Mouse (Mus musculus): ENCODE data around the gene 4930512M02Rik.
"Not testable (repeated sequence)": the region's sequence is repeated elsewhere in the genome, so short reads cannot be mapped to it uniquely, and the experiment has no call there.

Gene 4930512M02Rik

DNA sequence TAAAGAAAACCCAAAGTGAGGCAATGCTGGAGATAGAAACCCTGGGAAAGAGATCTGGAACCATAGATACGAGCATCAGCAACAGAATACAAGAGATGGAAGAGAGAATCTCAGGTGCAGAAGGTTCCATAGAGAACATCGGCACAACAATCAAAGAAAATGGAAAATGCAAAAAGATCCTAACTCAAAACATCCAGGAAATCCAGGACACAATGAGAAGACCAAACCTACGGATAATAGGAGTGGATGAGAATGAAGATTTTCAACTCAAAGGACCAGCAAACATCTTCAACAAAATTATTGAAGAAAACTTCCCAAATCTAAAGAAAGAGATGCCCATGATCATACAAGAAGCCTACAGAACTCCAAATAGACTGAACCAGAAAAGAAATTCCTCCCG lies at the start of gene 4930512M02Rik:
Gene 4930512M02Rik (minus strand): TSS at position 101 of the 400 bp plus-strand sequence.
- DNase-seq (ENCODE audit: low read depth): not testable (repeated sequence)

DNA sequence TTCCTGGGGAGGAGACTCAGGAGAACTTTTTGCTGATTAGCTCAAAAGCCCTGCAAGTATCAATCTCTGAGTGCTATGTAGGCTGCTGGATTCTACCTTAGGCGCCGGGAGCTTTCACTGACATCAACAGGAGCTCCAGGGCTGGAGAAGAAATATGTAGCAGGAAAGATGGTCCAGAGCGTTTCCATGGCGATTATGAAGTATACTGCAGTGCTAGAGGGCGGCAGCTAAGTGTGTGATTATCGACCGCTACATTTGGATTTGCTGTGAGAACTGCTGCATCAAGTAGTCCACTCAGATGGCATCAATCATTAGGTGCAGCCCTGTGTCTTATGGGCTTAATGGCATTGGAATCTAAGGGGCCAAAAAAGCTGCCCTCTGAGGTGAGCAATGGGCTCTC lies 49.5 kb upstream of the 4930512M02Rik start:
- DNase-seq (ENCODE audit: low read depth): no peak

DNA sequence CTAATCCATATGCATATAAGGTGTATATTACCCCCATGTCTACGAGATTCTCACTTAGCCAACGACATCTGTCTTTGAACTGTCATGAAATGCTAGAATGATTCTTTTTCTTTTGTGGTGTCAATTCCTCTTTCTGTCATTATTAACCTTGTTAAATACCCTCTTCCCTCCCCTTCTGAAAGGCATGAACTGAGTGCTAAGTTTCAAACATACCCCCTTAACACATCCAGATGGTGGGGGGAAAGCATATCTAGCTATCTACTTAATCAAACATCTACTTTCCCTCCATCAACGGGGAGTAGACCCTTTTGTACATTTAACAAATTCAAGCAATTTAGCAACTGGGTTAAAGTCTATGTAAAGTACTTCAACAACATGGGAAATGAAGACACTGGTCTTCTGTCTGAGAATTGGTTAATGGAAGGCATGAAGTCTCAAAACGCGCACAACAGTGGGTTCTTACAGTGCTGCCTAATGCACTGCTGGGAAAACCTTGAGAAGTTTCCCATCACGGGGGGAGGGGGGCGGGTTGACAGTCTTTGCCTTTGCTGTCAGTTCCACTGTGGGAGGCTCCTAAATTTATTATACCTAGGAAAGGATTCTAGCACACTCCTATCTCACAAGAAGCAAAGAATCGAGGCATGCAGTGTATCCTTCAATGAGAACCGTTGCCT lies 48.6 kb upstream of the 4930512M02Rik start:
- DNase-seq (ENCODE audit: low read depth): no peak

DNA sequence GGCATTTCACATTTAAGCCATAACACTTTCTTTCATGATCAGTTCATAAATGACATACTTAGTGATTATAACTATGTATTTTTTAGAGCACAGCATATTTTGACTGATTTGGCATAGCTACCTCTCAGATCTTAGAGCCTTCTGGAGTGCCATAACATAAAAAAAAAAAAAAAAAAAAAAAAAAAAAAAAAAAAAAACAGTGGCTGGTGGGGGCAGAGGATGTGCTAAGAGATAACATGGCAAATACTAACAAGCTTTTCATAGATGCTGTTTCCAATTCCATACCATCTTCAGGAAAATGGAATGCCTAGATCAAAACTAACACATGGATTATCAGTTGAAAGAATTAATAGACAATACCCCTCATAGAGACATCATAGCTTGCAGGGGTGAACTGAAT lies 47.4 kb upstream of the 4930512M02Rik start:
- DNase-seq (ENCODE audit: low read depth): no peak

DNA sequence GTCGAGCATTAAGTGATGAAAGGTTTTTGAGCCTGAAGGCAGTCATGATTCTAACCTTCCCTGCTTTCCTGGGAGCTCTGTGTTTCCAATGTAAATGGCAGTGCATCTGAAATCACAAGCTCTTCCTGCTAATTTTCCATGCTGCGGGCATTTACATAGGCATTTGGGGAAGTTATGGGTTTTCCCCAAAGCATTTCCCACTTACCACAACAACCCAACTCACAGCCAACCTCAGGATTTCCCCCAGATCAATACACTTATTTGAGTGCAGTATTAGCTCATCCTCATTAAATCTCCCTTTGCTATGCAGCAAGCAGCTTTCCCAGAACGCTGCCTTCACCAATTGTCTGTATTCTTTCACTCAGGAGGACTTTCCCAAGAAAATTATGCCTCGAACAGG lies 45.3 kb upstream of the 4930512M02Rik start:
- DNase-seq (ENCODE audit: low read depth): no peak

DNA sequence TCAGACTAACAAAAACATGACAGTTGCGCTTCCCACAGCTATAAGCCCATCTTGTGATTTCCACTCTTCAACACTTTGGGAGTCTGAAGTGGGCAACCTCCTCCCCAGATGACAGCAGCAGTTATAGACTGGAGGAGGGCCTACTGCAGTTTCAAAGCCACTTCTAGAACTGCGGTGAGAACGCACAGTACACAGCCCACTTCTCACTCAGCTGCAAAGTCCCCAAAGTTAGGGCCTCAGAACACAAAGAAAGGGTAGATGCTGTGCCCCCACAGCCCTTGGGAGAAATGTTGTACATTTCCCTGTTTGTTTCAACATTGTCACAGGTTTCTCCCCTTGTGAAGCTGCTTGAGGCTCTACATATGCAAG lies 40.3 kb upstream of the 4930512M02Rik start:
- DNase-seq (ENCODE audit: low read depth): no peak

DNA sequence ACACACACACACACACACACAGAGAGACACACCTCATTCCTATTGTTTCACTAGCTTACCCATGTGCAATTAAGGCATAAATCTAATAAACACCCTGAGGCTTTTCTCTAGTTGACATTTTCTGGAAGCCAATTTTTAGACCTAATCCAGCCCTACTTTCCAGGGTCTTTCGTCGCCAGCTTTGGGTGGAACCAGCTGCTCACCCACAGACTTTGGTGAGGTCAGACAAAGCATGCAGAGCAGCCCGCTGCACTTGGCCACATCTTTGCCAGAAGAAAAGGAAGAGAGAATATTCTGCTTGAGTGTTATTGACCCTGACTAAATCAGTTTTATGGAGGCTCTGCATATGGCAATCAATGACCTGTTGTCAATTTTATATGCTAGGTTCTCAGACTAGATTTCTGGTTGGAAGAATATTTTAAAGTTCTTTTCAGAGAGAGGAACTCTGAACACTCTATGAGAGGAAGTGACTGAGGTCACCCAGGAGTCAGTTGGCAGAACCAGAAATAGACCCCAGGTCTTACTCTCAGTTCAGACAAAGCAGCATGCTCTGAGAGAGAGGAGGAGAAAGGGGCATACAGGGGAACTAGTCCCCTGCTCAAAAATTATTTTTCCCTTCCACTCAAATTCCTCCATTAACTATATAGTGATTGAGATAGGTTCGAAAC lies 39.8 kb upstream of the 4930512M02Rik start:
- no peak for DNase-seq (ENCODE audit: low read depth)

DNA sequence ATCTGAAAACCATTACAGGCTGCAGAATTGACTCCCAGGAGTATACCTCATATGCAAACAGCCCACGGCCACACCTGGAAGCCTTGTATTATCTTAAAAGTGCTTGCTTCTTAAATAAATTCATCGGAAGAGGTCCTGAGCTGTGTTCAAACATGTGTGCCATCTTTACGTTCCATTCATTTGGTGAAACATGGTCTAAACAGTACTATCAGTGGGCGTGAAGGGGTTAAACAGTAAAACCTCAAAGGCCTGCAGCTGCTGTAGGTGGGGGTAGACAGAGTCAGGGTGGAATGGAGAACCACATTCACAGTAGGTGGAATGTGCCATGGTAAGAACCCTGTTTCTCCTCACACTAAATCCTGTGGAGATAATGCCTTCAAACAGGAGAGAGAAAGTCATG lies 33.0 kb upstream of the 4930512M02Rik start:
- DNase-seq (ENCODE audit: low read depth): no peak

DNA sequence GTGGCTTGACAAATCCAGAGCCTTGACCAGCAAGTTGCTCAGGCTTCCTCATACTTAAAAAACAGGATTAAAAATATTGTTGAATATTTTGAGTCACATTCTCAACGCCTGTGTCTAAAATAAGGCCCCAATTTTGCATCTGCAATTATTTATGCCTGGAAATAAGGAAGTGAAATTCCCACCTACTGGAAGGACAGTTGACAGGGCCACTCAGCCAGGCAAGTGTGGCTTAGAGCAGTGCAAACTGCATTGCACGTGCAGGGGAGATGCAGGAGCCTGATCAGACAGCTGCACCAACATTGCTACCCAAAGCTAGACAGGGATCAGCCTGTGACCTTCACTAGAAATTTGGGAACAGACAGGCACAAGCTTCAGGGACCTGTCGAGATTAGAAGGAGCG lies 31.2 kb upstream of the 4930512M02Rik start:
- DNase-seq (ENCODE audit: low read depth): no peak

DNA sequence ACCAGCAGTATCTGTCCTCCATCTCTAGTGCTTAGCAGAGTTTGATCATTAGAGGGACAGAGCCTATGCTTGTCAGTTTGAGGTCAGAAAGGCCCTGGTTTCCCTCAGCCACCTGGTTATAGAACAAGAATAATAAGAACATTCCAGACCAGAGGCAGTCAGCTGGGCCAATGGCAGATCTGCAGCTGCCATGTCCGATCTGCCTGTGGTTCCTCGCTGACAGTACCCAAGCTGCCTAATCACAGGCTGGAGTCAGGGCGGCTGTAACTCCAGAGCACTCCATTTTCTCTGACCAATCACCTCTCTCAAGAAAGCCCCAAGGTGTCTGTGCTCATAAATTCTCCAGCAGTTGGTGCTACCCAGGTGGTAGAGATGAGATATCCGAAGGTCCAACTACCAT lies 30.0 kb upstream of the 4930512M02Rik start:
- no peak for DNase-seq (ENCODE audit: low read depth)

DNA sequence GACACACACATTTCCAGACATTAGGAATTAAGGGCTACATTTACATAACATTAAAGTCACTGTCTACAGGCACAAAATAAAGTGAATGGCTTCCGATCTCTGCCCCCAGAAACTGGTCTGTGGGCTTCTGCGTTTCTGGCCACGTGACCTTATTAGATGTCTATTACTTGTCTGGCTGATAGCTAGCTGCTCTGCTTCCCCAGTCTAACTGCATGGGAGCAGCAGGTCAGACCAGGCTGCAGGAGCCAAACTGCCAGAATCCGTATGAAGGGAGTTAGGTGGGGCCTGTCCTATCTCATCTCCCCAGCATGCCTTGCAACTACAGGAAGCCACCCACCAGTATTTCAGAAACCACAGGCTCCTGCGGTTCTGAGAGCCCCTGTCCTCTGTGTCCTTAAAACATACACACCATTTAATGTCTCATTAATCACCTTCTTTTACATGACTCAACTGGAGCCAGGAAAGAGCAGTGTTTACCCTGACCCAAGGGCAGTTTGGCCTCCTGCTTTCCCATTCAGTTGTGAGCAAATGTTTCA lies 29.4 kb upstream of the 4930512M02Rik start:
- no peak for DNase-seq (ENCODE audit: low read depth)

DNA sequence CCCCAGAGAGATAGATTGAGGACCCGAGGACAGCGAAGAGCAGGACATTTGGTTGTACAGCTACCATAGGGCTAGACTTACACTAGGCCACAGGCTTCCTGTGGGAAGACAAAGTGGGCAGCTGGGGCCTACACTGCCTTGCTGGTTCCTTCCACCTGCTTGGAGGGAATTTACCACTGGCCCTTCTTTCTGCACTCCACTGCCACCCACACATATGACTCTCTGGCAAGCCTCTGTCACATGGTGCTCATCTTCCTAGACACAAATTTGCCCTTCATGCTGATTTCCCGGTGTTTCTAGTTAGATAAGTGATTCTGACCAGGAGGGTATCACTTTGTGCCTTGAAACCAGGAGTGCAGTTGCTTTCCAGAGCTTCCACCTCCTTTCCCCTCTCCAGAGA lies 28.8 kb upstream of the 4930512M02Rik start:
- DNase-seq (ENCODE audit: low read depth): no peak

DNA sequence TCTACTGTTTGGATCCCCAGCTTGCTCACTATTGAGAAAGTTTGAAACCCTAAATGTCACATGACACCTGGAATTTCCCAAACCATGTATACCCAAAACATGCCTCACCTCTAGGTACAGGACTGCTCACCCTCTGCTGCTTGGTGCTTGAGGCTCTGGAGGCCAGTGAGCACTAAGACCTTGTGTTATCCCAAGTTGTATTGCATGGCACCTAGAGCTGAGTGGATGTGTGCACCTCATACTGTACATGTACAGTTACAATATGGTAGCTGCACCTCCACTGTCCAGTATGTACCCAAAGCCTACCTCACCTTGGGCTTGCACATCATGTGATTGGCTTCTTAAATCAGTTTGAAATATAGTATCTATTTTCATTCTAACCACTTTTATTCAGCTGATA lies 16.7 kb upstream of the 4930512M02Rik start:
- DNase-seq (ENCODE audit: low read depth): no peak

DNA sequence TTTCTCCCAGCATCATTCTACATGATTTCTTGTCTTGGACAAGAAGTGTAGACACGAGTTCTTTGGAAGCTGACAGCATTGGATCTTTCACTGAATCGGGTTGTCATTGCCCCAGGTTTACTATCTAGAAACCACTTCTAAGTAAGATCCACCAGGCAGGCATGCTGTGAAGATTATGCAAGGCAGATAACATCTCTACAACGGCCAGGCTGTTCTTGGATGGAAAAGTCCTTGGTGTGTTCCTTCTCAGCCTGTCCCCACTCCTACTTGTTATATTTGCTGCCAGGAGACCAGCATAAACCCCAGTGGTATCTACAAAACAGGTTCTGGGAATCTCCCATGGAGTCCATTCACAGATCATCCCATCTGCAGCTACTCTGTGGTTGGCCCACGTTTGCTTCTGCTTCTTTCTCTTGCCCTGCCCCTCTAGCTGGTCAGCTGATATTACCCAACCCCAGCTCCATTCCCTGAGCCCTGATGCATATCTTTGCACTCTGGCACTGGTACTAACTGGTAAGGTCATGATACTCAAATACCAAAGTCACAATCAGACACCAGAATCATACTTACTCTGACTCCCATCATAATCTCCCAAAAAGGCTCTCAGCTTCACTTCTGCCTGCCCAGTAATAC lies 3.4 kb downstream of the 4930512M02Rik start:
- DNase-seq (ENCODE audit: low read depth): no peak

DNA sequence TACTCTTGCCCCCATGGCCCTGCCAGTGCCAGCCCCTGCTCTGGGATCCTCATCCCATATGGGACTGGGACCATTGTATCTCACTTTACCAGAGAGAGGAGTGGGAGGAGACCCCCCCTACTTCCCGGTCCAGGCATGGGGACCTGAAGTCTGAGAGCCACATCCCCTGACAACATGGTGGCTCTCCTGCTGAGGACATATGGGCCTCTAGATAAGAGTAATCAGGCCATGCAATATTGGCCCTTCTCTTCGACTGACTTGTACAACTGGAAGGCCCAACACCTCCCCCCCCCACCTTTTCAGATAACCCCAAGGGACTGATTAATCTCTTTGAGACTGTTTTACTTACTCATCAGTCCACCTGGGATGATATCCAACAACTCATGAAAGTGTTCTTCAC lies 18.4 kb downstream of the 4930512M02Rik start:
- DNase-seq (ENCODE audit: low read depth): no peak

DNA sequence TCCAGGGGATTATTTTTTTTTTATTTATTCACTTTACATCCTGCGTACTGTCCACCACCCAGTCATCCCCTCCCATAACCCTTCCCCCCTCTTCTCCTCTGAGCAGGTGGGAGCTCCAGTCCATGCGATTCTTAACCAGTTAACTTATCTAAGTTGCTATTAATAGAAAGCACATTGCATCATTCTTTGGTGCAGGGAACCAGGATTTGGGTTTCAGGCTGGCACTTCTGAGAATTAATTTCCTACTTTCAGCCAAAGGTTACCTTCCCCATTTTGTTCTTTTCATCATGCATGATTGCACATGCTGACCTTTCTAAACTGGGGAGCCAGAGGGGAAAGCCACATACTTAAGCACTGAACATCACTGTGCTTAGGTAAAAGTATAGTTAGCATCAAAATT lies 40.3 kb downstream of the 4930512M02Rik start:
- no peak for DNase-seq (ENCODE audit: low read depth)

DNA sequence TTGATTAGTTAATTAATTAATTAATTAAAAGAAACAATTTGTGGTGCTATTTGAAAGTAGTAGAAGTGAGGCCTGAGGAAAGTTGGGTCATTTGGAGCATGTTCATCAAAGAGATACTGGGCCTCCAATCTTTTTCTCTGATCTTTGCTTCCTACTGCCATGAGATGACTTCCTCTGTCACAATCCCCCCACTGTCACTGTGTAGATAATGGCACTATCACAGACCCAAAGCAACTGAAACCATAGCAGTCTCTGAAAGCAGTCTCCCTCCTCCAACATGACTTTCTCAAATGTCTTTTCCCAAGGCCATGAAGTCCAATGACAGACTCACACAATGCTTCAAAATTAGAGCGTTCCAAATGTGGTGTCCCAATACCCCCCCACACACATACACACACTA lies 41.2 kb downstream of the 4930512M02Rik start:
- DNase-seq (ENCODE audit: low read depth): no peak

DNA sequence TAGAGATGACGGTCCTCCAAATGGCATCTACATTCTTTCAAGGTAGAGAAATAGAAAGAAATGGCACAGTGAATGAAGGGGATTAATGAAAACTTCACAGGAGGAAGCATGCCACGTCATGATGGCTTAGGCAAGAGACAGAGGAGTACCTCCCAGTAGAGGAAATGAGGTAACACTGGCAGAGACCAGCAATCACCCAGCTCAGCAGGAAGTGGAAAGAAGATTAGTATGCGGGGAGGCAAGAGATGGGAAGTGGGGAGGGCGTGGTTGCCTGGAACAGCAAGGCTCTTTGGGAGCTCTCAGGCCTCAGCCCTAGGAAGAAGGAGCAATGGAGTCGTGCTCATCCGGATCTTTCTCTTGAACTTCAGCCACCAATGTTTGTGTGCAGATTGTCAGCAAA lies 53.9 kb downstream of the 4930512M02Rik start:
- no peak for DNase-seq (ENCODE audit: low read depth)

DNA sequence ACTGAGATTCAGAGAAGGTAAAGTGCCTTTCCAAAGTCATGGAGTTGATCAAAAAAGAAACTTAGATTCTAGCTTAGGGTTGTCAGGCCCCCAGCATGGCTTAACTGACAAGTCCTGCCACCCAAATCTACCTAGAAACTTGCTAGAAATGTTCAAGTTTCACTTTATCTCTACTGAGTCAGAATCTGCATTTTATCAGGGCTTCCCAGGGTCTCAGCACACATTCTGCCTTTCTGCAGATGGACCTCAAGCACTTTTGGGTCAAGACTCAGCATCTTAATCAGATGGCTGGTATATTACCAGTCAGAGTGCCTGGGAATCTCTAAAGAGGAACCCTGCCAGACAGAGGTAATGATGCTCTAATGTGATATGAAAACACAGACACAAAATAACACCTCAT lies 56.9 kb downstream of the 4930512M02Rik start:
- DNase-seq (ENCODE audit: low read depth): no peak

DNA sequence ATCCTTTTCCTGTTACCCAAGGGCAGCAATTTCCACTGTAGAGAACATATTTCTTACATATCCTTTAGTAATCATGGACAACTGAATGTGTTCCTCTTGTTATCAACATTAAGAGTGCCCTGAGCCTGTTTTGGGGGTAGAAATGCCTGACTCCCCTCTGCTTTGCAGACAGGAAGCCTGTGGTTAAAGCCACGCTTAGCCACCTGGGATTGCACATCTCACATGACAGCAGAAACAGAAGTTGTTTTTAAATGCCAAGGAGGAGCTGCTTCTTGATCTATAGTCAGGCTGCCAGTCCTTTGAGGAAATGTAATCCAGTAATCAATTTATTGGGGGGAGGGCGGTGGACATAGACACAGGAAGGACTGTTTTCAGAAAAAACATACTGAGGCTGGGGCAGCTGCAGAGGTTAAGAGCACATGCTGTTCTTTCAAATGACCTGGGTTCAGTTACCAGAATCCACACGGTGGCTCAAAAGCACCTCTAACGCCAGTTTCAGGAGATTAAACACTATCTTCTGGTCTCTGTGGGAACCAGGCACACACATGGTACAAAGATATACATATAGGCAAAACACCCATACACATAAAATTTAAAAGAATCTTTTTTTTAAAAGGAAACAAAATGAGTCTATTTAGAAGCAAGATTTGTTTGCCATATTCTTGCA lies 58.0 kb downstream of the 4930512M02Rik start:
- DNase-seq (ENCODE audit: low read depth): no peak

DNA sequence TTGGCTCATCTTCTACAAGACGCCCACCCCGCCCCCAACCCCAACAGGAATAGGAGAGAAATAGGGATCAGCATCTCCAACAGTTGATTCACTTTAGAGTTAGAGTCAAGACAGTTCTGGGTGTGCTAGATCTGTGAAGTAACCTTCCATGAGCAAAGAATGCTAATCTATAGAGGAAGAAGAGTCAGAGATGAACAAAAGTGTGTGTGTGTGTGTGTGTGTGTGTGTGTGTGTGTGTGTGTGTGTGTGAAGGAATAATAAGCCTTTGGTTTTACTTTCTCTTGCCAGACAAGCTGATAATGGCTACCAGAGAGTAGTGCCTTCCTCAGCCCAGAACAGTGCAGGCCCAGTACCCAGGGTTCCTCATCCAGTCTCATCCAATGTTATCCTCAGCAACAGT lies 59.6 kb downstream of the 4930512M02Rik start:
- no peak for DNase-seq (ENCODE audit: low read depth)

DNA sequence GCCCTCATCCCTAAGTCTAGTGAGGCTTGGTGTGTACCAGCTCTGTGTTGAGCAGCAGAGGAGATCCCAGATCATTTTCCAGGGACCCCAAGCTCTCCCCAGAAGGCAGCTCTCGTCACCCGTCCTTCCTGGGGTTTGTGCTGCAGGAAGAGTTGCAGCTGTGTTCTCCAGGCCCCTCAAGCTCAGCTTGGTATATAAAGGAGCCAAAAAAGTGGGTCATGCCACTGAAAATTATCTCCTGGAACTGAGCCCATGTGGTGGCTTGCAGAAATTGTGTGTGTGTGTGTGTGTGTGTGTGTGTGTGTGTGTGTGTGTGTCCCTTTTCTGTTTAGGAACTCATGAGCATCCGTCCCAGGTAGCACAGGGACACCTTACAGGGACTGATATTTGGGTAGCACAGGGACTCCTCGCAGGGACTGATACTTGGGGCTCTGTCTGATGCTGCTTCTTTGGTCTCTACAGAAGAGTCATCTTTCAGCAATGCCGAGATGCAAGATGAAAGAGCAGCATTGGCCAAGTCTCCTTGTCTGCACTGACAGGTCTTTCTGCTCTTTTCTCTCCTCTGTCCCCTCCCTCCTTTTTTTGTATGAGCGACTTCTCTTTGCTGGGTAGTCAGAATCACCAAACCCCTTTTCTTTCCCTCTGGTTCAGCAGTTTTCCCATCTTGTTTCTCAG lies 62.4 kb downstream of the 4930512M02Rik start:
- DNase-seq (ENCODE audit: low read depth): no peak
